Mouse (Mus musculus): Measurements from ENCODE around the gene Sept3.

- TF ChIP-seq CTCF (IDR thresholded peaks at IDR 0.05; ENCODE audit: borderline replicate concordance, insufficient read depth, low read length) (no peak), POLR2A (IDR thresholded peaks at IDR 0.05; ENCODE audit: low read depth, low read length) (no peak)
These were observed 65.8 kb downstream of the Sept3 start for GRCm38 (mm10) chr15:82340414-82341035.
